Mouse (Mus musculus) embryonic fibroblast, embryonic 13.5 days (primary cell): Measurements from ENCODE around the gene Hrg. TPM values are rescaled to one million over a fixed set of nuclear protein-coding genes. Genes with fewer than 3 reads are reported as not detected.

Experiments
- H3K27ac ChIP-seq: 2 replicates; pipeline ENCODE4 v1.5.1; 2012; ENCODE audit warnings: low read length, control low read depth, inconsistent platforms; ENCODE audit not compliant: insufficient read depth
- H3K4me1 ChIP-seq: 2 replicates; pipeline ENCODE4 v1.6.1; 2011; ENCODE audit warnings: low read length; ENCODE audit not compliant: control insufficient read depth, insufficient read depth
- H3K4me3 ChIP-seq: 2 replicates; pipeline ENCODE4 v1.5.1; 2011; ENCODE audit warnings: mild to moderate bottlenecking, control low read depth, low read length; ENCODE audit not compliant: insufficient read depth
- CTCF ChIP-seq: IDR thresholded peaks from 2 replicates; pipeline ENCODE4 v1.5.1; 2011; ENCODE audit warnings: mild to moderate bottlenecking, control low read depth, low read length, moderate library complexity, borderline replicate concordance; ENCODE audit not compliant: insufficient read depth
- POLR2A ChIP-seq: IDR thresholded peaks from 2 replicates; pipeline ENCODE4 v1.6.1; 2011; ENCODE audit warnings: low read depth, mild to moderate bottlenecking, control low read depth, low read length, moderate library complexity
- polyA plus RNA-seq: library from polyadenylated mRNA; stranded (reverse); fragments of >200 nt; gene quantifications from 2 replicates; pipeline ENCODE4 v1.2.4, GENCODE M21; 2011; ENCODE audit warnings: low read depth; ENCODE audit not compliant: missing spikeins, insufficient read length

Hrg gene
- polyA plus RNA-seq, result not detected in 2 replicates

DNA sequence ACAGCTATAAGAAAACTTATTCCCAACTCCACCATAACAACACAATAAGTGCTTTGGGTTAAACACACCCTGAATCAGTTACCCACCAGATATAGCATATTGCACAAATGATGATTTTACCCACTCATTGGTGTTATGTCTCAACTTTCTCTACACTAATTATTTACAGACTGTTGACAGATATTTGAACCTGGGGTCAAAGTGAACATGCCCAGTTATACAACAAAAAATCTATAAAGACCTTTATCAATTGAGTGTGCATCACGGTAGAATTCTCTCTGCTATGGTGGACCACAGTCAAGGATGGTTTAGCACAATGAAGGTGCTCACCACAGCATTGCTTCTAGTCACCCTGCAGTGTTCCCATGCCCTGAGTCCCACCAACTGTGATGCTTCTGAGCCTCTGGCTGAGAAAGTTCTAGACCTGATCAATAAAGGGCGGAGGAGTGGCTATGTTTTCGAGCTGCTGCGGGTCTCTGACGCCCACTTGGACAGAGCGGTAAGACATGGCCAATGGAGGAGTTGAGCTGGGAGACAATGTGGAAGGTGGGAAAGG, at the start of gene Hrg:
Gene Hrg, plus strand, starts transcription at position 233 of the 556 bp plus-strand sequence.
- TF ChIP-seq POLR2A (no peak), CTCF (no peak)
- no peak within 1 kb of the TSS for H3K4me3 ChIP-seq
- no peak within 1 kb of the TSS for H3K27ac ChIP-seq
- H3K4me1 ChIP-seq, result no peaks in the 10 kb centered on the region

DNA sequence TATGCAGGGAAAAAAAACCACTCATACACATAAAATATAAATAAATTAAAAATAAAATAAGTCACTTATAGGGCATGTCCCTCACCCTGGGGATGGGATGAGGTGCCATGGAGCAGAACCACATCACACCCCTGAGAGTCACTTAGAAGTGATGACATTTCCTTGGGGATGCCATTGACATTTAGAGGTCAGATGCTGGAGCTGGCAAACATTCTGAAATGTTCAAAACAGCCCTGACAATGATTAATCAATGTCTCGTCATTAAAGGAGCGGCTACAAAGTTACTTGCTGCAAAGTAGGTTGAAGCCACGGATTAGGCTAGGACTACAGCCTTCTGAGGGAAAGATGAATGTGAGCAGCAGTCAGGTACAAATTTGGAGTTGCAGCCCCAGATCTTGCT, 49.5 kb upstream of the Hrg start:
- no peak overlapping the region for H3K4me3 ChIP-seq
- H3K27ac ChIP-seq, result no peak overlapping the region
- no peaks in the 10 kb centered on the region for H3K4me1 ChIP-seq
- TF ChIP-seq POLR2A (no peak), CTCF (no peak)

DNA sequence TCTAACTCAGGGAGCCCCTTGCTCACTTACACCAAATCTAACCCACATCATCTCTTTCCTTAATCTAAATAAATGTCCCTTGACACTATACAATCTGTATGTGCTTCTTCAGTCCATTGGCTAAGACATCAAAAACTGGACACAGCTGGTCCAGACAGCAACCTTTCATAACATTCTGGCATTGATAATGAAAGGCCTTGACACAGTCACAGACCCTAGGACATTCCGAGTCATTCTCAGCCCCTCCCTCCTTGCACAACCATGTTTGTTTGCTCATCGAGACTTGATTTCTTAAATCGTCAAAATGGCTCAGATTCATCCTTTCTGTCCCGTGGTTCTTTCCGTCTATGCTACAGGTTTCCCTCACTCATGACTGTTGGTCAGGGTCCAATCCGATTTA, 41.6 kb upstream of the Hrg start:
- no peak overlapping the region for H3K27ac ChIP-seq
- H3K4me3 ChIP-seq, result no peak overlapping the region
- TF ChIP-seq CTCF, result no peak
- TF ChIP-seq POLR2A, result no peak
- peaks cover 3% of the 10 kb centered on the region for H3K4me1 ChIP-seq

DNA sequence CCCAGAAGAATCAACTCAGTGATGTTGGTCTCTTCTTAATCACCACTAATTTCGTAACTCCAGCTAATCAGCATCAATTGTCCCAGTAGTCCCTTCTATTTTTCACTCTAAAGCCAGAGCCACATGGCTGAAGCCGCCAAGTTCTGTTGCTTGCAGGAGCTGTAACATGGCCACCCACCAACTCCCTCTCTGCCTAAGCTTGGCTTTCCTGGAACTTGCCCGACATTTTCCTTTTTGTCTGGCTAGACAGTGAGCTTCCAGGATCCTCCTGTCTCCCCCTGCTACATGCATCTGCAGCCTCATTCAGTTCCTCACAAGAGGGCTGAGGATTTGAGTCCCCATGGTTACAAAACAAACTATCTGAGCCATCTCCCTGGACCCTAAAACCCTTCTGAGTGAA, 38.9 kb upstream of the Hrg start:
- Histone ChIP-seq H3K4me3 (no peak overlapping the region), H3K27ac (no peak overlapping the region), H3K4me1 (peaks cover 3% of the 10 kb centered on the region)
- TF ChIP-seq POLR2A (no peak), CTCF (no peak)

DNA sequence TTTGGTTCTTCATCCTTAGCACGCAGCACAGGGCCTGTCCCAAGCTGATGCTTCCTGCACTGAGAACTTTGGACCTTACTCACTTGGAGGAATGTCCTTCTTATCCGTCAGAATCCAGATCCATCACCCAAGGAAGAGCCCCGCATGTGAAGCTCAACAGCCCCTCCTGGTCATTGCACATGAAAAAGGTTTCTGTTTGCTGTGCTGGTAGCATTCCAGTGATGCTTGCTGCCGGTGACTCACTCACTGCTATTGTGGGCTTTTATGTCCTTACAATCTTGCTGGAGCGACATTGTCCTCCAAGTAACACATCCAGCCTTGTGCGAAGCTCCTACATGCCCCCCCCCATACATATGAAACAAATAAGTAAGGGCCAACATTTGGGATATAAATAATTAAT, 38.0 kb upstream of the Hrg start:
- peaks cover 3% of the 10 kb centered on the region for H3K4me1 ChIP-seq
- no peak overlapping the region for H3K4me3 ChIP-seq
- H3K27ac ChIP-seq, result no peak overlapping the region
- TF ChIP-seq POLR2A, result no peak
- no peak for TF ChIP-seq CTCF

DNA sequence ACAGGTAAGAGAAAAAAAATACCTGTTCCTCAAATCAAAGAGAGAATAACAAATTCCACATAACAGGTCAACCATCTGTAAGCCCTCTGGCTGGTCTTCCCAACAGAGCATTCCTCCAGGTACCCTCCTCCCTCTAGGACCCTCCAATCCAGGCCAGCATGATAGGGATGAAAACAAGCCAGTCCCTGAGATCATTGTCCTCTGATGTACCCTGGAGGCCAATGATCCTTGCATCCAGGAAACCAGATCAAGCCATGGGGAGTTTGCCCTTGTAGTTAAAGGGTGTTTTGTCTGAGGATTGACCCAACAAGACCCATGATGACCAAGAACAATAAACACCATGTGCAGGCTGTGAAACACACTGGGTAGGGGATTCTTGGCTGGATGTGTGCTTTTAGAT, 36.6 kb upstream of the Hrg start:
- peaks cover 3% of the 10 kb centered on the region for H3K4me1 ChIP-seq
- no peak overlapping the region for H3K4me3 ChIP-seq
- no peak for TF ChIP-seq CTCF
- no peak for TF ChIP-seq POLR2A
- no peak overlapping the region for H3K27ac ChIP-seq

DNA sequence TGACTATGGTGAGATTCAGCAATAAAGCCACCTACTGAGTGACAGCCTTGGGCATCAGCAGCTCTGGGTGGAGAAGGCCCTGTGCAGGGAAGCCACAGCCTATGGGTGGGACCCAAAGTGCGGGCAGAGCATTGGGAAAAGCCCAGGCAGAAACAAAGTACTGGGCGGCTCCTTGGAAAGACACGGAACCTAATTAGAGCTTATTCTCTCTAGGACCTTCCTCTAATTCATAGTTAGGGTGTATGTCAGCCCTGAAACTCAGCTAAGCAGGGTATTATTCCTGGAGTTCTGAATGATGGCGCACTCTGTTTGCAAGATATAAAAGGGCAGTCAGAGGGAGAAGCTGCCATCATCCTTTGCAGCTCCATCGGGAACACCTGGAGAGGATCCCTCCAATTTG, 32.8 kb upstream of the Hrg start, which contains the start of gene Fetub:
Gene Fetub, plus strand, starts transcription at position 301 of the 400 bp plus-strand sequence.
- Histone ChIP-seq H3K27ac (no peak within 1 kb of the TSS), H3K4me3 (no peak within 1 kb of the TSS), H3K4me1 (no peaks in the 10 kb centered on the region; the same call in 1 of the 2 replicates)
- TF ChIP-seq POLR2A, result no peak
- no peak for TF ChIP-seq CTCF

DNA sequence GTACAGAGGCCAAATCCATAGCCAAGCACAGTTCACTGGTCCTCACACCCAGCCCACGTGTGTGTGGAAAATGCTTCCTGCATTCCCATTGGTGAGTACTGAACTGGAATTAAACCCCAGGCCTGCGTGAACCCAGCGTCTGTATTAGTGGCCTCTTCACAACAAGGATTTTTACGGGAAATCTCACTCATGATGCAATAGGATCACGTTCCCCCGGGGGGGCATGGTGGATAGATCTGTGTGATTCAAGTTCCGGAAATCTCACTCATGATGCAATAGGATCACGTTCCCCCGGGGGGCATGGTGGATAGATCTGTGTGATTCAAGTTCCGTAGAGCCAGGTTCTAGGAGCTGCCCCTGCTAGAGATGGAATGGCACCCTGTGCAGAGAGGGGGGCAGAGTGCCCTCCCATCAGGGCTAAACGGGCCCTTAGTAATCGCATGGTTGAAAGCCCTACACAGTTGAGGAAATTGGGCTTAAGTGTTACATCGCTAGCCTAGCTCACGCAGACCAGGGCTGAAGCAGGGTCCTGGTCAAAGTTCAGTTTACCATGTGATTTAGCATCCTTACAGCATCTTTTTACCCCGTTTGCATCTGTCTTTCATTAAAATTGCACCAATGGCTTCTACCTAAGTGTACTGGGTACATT, 32.1 kb upstream of the Hrg start:
- Histone ChIP-seq H3K4me1 (no peaks in the 10 kb centered on the region; the same call in 1 of the 2 replicates), H3K4me3 (no peak overlapping the region), H3K27ac (no peak overlapping the region)
- TF ChIP-seq CTCF (no peak), POLR2A (no peak)

DNA sequence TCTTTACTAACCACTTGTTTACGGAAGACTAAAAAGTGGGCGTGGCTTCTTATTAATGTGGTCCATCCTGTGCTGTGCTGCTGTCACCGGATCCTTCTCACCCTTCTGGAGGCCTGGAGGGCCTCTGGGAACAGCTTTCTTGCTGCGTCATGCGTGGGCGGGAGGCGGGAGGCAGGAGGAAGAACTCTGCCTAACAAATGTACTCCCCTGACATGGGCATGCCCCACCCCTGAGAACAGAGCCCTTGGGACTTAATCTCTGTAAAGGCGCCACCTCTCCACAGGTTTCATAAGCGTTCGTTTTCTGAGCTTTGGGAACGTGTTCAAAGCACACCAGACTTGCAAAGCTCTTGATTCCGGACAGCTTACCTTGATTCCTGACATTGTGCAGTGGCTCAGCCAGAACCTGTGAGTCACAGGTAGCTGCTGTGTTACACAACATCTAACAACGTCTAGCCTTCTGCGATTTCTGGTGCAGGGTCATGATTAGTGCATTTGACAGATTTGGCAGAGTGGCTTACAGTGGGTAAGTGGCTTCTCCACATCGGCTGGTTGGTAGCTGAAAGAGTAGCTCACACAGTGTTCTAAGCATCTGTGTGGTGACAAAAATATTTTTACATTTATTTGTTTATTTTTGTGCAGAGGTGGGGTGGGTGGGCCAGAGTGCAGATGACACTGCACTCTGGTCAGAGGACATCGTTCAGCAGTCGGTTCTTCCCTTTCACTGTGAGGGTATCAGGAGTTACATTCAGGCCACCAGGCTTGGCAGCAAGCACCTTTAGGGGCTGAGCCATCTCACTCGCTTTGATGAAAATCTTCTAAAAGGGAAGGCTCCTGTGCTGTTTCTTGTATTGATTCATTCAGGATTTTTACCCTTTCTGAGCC, 30.7 kb upstream of the Hrg start:
- no peak overlapping the region for H3K4me3 ChIP-seq
- no peak overlapping the region for H3K27ac ChIP-seq
- TF ChIP-seq CTCF, result no peak
- TF ChIP-seq POLR2A, result no peak
- H3K4me1 ChIP-seq, result no peaks in the 10 kb centered on the region; the same call in 1 of the 2 replicates
